Mouse (Mus musculus) right cerebral cortex, postnatal 36 days (tissue): ENCODE data around the gene Cers6.

ENCODE experiments used
- DNase-seq, 2 experiments: peaks; one replicate each; pipeline ENCODE4 v3.0.0; 2022; ENCODE audit warnings: low spot score in 2 of 2, mixed read lengths in 1 of 2

Gene Cers6

DNA sequence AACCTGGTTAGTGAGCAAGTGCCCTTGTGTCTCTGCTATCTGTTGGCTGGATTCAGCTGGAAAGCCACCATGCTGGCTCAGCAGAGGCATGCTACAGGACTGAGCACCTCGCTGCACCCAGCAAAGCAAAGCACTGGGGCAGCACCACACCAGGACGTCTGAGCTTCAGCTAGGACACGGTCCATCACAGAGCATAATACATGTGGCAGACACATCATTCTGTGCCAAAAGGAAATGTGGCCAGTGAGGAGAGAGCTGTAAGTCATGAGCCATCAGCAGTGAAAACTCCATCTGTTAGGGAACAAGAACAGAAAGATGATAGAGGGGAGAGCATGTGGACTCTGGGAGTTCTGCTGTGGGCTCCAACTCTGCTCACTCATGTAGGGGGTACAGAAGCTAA, 254.7 kb downstream of the Cers6 start:
- no peak for DNase-seq

DNA sequence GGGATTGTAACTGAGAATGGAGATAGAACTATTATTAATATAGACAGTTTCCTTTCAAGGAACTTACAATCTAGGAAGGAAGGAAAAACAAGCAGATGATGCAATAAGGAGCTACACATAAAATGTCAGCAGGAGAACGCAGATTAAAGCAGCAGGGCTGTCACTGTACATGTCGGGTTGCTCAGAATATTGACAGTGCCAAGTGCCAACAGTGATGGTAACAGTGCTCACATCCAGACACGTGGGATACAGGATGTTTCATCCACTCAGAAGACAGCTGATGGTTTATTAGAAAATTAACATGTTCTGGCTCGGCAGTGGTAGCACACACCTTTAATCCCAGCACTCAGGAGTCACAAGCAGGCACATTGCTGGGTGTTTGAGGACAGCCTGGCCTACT, 255.5 kb downstream of the Cers6 start:
- DNase-seq: no peak

GRCm38 (mm10) chr2:69118994-69119393, 257.8 kb downstream of the Cers6 start:
- no peak for DNase-seq

DNA sequence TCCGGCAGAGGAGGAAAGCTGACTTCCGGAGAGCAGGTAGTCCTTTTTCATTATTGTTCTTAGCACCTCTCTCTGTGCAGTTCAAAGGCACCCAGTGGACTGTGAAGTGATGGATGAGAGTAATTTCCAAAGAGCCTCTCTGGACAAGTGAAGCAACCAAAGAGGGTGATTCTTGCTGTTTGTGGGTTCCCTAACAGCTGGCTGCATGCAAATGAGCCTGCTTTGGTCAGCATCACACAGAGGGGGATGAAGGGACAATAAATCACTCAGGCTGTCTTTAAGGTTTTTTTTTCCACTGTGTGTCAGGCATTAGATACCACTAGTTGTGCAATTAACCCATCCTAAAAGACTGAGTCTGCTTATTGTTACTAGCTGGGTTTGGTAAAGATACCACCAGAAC, 258.5 kb downstream of the Cers6 start:
- no peak for DNase-seq

GRCm38 (mm10) chr2:69121681-69122080, 260.4 kb downstream of the Cers6 start:
- no peak for DNase-seq

DNA sequence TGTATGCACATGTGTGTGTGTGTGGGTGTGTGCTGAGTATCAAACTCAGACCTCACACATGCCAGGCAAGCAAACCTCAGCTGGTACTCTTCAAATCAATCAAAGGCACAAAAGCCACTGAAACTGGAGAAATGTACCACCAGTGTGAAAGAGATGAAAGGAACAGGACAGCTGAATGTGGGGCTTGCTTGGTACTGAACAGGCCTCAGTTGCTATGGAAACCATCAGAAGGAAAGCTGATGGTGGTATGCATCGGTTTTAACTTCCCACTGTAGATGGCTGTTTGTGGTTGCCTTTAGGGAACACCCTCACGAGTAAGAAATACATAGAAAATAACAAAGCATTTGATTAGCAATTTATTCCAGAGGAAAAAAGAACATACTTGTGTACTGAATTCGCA, 264.2 kb downstream of the Cers6 start:
- DNase-seq: no peak

DNA sequence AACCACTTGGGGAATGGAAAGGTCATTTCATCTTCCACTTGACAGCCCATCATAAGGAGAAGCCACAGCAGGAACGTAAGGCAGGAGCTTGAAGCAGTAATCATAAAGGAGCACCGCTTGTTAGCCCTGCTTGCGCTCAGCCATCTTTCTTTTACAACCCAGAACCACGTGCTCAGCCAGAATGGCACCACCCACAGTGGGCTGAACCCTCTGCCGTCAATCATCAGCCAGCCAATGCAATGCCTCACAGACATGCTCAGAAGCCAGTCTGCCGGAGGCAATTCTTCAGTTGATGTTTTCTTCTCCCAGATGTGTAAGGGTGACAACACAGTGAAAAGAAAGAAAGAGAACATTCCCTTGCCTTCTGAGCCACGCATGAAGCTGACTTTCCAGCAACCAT, 267.1 kb downstream of the Cers6 start:
- DNase-seq: no peak

- DNase-seq: no peak
Observed at GRCm38 (mm10) chr2:69128921-69129395, 267.7 kb downstream of the Cers6 start.

DNA sequence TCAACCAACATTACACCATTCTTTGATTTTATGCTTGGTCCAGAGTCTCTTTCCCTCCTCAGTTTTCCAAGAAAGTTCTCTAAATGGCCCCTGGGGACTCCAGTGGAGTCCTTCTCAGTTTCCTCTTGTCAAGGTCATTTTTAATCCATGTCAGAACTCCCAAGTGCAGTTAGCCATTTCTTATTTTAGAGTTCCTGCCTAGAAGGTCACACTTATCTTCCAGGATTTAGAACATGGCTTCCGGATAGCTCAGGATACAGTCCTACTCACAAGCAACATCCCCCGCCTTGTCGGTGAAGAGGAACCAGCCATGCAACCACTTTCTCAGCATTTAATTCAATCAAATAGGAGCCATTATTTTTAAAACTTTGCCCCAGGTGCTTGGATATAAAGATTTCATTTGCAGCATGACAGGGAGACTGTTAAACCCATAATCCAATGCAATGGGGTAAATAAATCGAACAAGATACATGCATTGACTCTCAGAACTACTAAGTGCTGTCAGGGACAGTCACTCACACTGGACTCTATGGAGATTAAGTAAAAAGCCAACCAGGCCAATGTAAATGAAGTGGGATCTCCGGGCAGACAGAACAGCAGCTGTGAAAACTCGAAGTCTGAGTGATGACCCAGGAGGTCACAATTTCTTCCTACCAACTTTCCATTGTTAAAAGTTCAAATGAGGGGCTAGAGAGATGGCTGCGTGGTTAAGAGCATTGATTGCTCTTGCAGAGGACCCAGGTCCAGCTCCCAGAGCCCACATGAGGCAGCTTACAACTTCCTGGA, 268.4 kb downstream of the Cers6 start:
- no peak for DNase-seq

GRCm38 (mm10) chr2:69132046-69132445, 270.8 kb downstream of the Cers6 start:
- DNase-seq: no peak

DNA sequence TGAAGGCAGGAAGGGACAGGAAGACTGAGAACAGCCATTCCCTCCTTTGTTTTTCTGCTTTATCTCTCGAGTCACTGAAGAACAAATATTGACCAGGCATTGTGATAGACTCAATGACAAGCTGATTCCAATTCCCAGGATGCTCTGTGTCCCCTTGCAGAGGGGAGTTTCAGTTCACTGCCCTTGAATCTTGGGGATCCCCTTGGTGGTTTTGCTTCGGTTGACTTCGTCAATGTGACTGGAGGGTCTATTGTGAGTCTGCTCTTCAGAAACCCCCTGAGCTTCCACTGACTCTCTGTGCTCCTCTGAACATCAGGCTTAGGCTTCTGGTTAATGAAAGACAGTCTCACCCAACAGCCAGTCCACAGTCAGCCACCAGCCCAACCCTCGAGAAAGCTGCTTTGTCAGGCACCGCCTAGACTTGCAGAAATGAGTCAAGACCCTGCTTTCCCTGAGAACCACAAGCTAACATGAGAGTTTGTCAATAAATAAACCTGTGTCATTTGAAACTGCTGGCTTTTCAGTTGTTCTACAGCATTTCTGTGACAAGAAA, 271.3 kb downstream of the Cers6 start:
- DNase-seq: no peak

- no peak for DNase-seq
Observed at GRCm38 (mm10) chr2:69134186-69134585, 272.9 kb downstream of the Cers6 start.

DNA sequence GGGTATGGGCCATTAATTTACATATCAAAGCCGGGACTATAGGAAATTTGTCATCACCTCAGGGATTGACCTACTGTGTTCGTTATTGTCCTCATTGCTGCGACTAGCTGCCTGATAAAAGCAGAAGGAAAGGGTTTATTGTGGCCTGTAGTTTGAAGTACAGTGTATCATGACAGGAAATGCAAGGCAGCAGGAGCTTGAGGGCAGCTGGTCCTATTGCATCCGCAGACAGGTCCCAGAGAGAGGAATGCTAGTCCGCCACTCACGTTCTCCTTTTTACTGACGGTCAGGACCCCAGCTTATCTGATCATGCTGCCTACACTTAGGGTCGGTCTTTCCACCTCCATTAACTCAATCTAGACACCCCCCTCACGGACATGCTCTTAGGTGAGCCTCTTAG, 273.7 kb downstream of the Cers6 start:
- DNase-seq: no peak

- DNase-seq: no peak
Observed at GRCm38 (mm10) chr2:69135661-69136576, 274.7 kb downstream of the Cers6 start, which contains the start of gene Nostrin. Gene Nostrin (plus strand): TSS chr2:69135800.

- no peak for DNase-seq
Observed at GRCm38 (mm10) chr2:69137406-69138084, 276.3 kb downstream of the Cers6 start.

GRCm38 (mm10) chr2:69138759-69139158, 277.5 kb downstream of the Cers6 start:
- no peak for DNase-seq

GRCm38 (mm10) chr2:69140215-69140614, 279.0 kb downstream of the Cers6 start:
- no peak for DNase-seq

DNA sequence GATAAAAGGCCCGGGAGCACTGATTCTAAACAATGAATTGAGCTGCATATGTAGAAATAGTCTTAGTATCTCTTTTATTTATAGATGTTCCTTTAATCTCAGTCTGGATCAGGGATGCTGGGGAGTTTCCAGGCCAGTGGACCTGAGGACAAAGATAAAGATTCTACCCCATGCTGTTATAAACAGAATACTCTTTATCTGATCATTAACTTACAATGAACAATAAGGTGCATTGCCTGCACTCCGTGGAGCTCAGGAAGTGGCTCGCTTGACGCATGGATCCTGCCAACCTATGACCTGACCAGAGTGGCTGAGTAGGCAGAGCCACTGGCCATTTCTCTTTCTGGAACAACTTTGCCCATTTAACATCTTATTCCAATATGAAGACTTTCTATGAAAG, 279.6 kb downstream of the Cers6 start:
- no peak for DNase-seq

GRCm38 (mm10) chr2:69148691-69149090, 287.4 kb downstream of the Cers6 start:
- DNase-seq: no peak

DNA sequence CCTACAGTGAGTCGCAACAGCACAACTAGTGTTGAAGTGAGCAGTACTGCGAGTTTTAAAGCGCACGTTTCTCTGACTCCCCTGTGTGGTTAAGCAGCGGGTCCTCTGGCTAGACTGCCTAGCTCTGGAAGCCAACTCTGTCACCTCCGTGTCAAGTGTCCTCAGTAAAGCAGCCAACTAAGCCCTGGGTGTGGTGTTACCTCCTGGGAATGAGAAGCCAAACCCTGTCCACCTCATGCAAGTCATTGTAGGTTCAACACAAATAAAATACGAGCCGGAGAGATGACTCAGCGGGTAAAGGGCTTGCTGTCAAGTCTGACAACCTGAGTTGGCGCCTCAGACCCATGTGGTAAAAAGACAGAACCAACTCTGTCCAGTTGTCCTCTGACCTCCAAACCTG, 287.9 kb downstream of the Cers6 start:
- no peak for DNase-seq

- no peak for DNase-seq
Observed at GRCm38 (mm10) chr2:69150841-69151240, 289.6 kb downstream of the Cers6 start.

GRCm38 (mm10) chr2:69155861-69156260, 294.6 kb downstream of the Cers6 start:
- DNase-seq: no peak
